Mouse (Mus musculus) limb, embryonic 10.5 days (tissue): ENCODE results near the gene Kcnj15. TPM values are rescaled to one million over a fixed set of nuclear protein-coding genes. Genes with fewer than 3 reads are reported as not detected.

Experiments used
- DNase-seq: peaks from one replicate; pipeline ENCODE4 v3.0.0-alpha.2; 2017; ENCODE audit warnings: low spot score
- H3K27ac ChIP-seq: fragments of 300-500 bp; sonication (generic); 2 replicates; pipeline ENCODE4 v1.5.1; 2016; ENCODE audit warnings: mild to moderate bottlenecking
- H3K27me3 ChIP-seq: fragments of 300-500 bp; sonication (generic); 2 replicates; pipeline ENCODE4 v1.6.1; 2016; ENCODE audit warnings: low read depth, mild to moderate bottlenecking; ENCODE audit not compliant: poor library complexity, severe bottlenecking
- H3K36me3 ChIP-seq: fragments of 300-500 bp; sonication (generic); 2 replicates; pipeline ENCODE4 v1.6.1; 2016; ENCODE audit warnings: mild to moderate bottlenecking, moderate library complexity
- H3K4me1 ChIP-seq: fragments of 300-500 bp; sonication (generic); 2 replicates; pipeline ENCODE4 v1.6.1; 2016
- H3K4me3 ChIP-seq: fragments of 300-500 bp; sonication (generic); 2 replicates; pipeline ENCODE4 v1.5.1; 2016; ENCODE audit warnings: mild to moderate bottlenecking, moderate library complexity
- H3K9me3 ChIP-seq: fragments of 300-500 bp; sonication (generic); replicated peaks from 2 replicates; pipeline ENCODE4 v1.6.1; 2016; ENCODE audit warnings: mild to moderate bottlenecking
- WGBS: fragments of 180-500 bp; shearing (Covaris S2); methylation state at CpG from one replicate; pipeline ENCODE4 v1.1.7; 2016; 5-methylcytosine and 5-hydroxymethylcytosine counted together
- polyA plus RNA-seq: library from polyadenylated mRNA; unstranded; fragments of >200 nt; fragmentation: Nextera tagmentation; extraction: Ambion mirVana; gene quantifications from 2 replicates; pipeline ENCODE4 v1.2.1, GENCODE M21; 2016

Kcnj15 gene
- 0.49 and 0.69 TPM in 2 replicates for polyA plus RNA-seq

DNA sequence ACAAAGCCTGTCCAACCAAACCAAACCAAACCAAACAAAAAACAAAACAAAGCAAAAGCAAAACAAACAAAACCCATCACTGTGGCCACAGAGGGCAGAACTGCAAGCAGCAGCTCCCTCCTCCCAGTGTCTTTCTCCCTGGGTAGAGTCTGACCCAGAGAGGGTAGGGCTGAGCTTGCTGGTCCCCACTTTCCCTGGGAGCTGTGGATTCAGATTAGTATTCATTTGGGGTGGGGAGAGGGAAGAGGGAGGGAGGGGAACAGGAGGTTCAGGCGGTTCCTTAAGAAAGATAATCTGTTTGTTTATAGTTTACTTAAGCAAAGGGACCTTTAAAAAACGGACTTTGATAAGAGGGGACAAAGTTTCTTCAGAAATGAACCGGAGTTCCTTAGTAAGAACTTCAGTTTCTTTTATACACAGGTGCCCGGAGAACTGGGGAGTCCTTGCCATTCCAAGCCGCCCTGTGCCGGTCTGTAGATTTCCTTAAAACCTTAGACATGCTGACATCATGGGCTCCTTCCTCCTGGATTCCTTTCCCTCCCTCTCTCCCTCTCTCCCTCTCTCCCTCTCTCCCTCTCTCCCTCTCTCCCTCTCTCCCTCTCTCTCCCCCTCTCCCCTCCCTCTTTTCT is at the start of gene Kcnj15:
Kcnj15 (plus strand) TSS at position 293 of the 629 bp plus-strand sequence.
- H3K27me3 ChIP-seq, result peaks cover 26% of the 10 kb centered on the region
- no peak within 1 kb of the TSS for H3K4me3 ChIP-seq
- no peak within 1 kb of the TSS for H3K27ac ChIP-seq
- H3K4me1 ChIP-seq, result peaks cover 46% of the 10 kb centered on the region
- DNase-seq, result no peak
- H3K9me3 ChIP-seq, result no peaks in the 10 kb centered on the region
- WGBS, result 22% methylated on average over 6 of the region's 6 CpGs
- H3K36me3 ChIP-seq, result no peaks in the 10 kb centered on the region

- Histone ChIP-seq H3K4me3 (no peak overlapping the region), H3K36me3 (no peaks in the 10 kb centered on the region), H3K9me3 (no peaks in the 10 kb centered on the region), H3K4me1 (no peaks in the 10 kb centered on the region), H3K27me3 (no peaks in the 10 kb centered on the region), H3K27ac (no peak overlapping the region)
- no peak for DNase-seq
- 90% methylated on average over 7 of the region's 7 CpGs for WGBS
Measured at GRCm38 (mm10) chr16:95208243-95208642, 49.1 kb upstream of the Kcnj15 start.

DNA sequence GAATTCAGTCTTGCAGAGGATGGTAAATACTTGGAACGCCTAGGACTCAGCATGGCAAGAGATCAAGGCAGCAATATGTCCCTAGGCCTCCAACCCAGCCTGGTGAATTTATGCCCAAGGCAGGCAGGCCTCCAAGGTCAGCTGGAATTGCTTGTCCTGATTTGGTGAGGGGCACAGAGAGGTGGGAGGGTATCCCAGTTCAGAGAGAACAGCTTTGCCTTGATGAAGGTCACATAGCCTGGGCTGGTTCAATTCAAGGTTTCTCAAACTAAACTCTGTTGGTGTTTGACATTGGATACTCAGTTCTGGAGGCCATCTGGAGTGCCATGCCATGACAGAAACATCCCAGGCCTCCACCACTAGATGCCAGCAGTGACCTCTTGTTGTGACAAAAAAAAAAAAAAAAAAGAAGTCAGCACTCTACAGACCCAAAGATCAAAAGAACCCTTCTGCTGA is 48.3 kb upstream of the Kcnj15 start:
- no peak overlapping the region for H3K27ac ChIP-seq
- no peaks in the 10 kb centered on the region for H3K27me3 ChIP-seq
- no peaks in the 10 kb centered on the region for H3K4me1 ChIP-seq
- 50% methylated on average over 1 of the region's 1 CpGs for WGBS
- H3K4me3 ChIP-seq, result no peak overlapping the region
- H3K36me3 ChIP-seq, result no peaks in the 10 kb centered on the region
- DNase-seq, result no peak
- no peaks in the 10 kb centered on the region for H3K9me3 ChIP-seq

- DNase-seq, result no peak
- 76% methylated on average over 7 of the region's 7 CpGs for WGBS
- no peaks in the 10 kb centered on the region for H3K9me3 ChIP-seq
- H3K4me3 ChIP-seq, result no peak overlapping the region
- H3K27ac ChIP-seq, result no peak overlapping the region
- no peaks in the 10 kb centered on the region for H3K36me3 ChIP-seq
- H3K4me1 ChIP-seq, result peaks cover 8% of the 10 kb centered on the region; the same call in 1 of the 2 replicates
- no peaks in the 10 kb centered on the region for H3K27me3 ChIP-seq
Measured at GRCm38 (mm10) chr16:95214251-95215197, 42.8 kb upstream of the Kcnj15 start.

DNA sequence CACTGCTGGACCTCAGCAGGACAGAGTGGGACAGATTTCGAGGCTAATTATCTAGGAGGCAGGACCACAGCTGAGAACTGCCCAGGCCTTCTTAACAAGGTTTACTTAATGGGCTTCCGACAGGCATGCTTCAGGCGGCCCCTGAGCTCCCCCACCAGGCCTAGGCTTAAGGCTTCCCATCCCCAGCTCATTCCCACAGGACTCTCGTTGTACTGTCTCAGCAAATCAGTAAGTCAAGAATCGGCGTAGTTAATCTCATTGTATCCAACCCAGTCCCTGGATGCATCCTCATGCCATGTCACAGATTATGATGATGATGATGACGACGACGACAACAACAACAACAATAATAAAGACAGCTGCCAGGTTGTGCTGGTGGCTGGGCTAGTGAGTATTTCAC is 41.6 kb upstream of the Kcnj15 start:
- Histone ChIP-seq H3K4me3 (no peak overlapping the region), H3K27ac (no peak overlapping the region)
- WGBS, result 74% methylated on average over 9 of the region's 9 CpGs

GRCm38 (mm10) chr16:95216346-95216745 is 41.0 kb upstream of the Kcnj15 start:
- 93% methylated on average over 7 of the region's 7 CpGs for WGBS
- Histone ChIP-seq H3K4me1 (peaks cover 8% of the 10 kb centered on the region; the same call in 1 of the 2 replicates), H3K27me3 (no peaks in the 10 kb centered on the region), H3K27ac (no peak overlapping the region), H3K9me3 (no peaks in the 10 kb centered on the region), H3K4me3 (no peak overlapping the region), H3K36me3 (no peaks in the 10 kb centered on the region)
- no peak for DNase-seq

More for the DNA sequence above, 41.6 kb upstream of the Kcnj15 start:
- no peaks in the 10 kb centered on the region for H3K9me3 ChIP-seq
- DNase-seq, result no peak
- peaks cover 8% of the 10 kb centered on the region; the same call in 1 of the 2 replicates for H3K4me1 ChIP-seq
- no peaks in the 10 kb centered on the region for H3K36me3 ChIP-seq
- H3K27me3 ChIP-seq, result no peaks in the 10 kb centered on the region

GRCm38 (mm10) chr16:95216824-95217223 is 40.5 kb upstream of the Kcnj15 start:
- H3K27ac ChIP-seq, result no peak overlapping the region
- no peaks in the 10 kb centered on the region for H3K27me3 ChIP-seq
- 91% methylated on average over 5 of the region's 5 CpGs for WGBS
- H3K4me3 ChIP-seq, result no peak overlapping the region
- no peak for DNase-seq
- H3K4me1 ChIP-seq, result peaks cover 8% of the 10 kb centered on the region; the same call in 1 of the 2 replicates
- H3K36me3 ChIP-seq, result no peaks in the 10 kb centered on the region
- H3K9me3 ChIP-seq, result no peaks in the 10 kb centered on the region

- Histone ChIP-seq H3K27me3 (no peaks in the 10 kb centered on the region), H3K27ac (no peak overlapping the region), H3K36me3 (no peaks in the 10 kb centered on the region), H3K4me1 (peaks cover 8% of the 10 kb centered on the region; the same call in 1 of the 2 replicates), H3K9me3 (no peaks in the 10 kb centered on the region), H3K4me3 (no peak overlapping the region)
- WGBS, result 84% methylated on average over 5 of the region's 5 CpGs
- DNase-seq, result no peak
Measured at GRCm38 (mm10) chr16:95218783-95219182, 38.6 kb upstream of the Kcnj15 start.

- Histone ChIP-seq H3K36me3 (no peaks in the 10 kb centered on the region), H3K9me3 (no peaks in the 10 kb centered on the region), H3K4me1 (peaks cover 6% of the 10 kb centered on the region; the same call in 1 of the 2 replicates), H3K27ac (no peak overlapping the region), H3K4me3 (no peak overlapping the region), H3K27me3 (no peaks in the 10 kb centered on the region)
- DNase-seq, result no peak
- WGBS, result 53% methylated on average over 2 of the region's 2 CpGs
Measured at GRCm38 (mm10) chr16:95219459-95219858, 37.9 kb upstream of the Kcnj15 start.

DNA sequence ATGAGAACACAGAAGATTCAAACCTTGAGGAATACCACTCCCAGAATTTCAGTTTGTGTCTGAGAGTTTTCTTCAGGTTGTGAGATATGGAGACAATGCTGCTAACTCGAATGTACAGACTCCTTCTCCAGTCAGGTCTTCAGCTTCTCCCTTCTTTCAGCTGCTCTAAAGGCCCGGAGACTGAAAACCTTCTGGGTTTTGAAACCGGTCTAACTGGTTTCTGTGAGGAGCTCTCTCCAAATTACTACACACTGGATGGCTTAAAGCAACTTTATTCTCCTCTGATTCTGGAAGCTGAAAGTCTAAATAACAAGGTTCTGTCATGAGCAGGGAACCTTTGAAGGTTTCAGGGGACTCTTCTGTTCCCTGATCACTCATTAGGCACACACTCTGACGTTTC is 36.3 kb upstream of the Kcnj15 start:
- DNase-seq, result no peak
- H3K27me3 ChIP-seq, result no peaks in the 10 kb centered on the region
- H3K36me3 ChIP-seq, result no peaks in the 10 kb centered on the region
- WGBS, result 55% methylated on average over 4 of the region's 4 CpGs
- H3K27ac ChIP-seq, result no peak overlapping the region
- H3K9me3 ChIP-seq, result no peaks in the 10 kb centered on the region
- H3K4me3 ChIP-seq, result no peak overlapping the region
- H3K4me1 ChIP-seq, result no peaks in the 10 kb centered on the region

- Histone ChIP-seq H3K36me3 (no peaks in the 10 kb centered on the region), H3K4me1 (no peaks in the 10 kb centered on the region), H3K4me3 (no peak overlapping the region), H3K27ac (no peak overlapping the region), H3K27me3 (no peaks in the 10 kb centered on the region), H3K9me3 (no peaks in the 10 kb centered on the region)
- DNase-seq, result no peak
- WGBS, result 82% methylated on average over 7 of the region's 7 CpGs
Measured at GRCm38 (mm10) chr16:95222026-95222718, 35.2 kb upstream of the Kcnj15 start.

- WGBS, result 92% methylated on average over 8 of the region's 8 CpGs
- no peaks in the 10 kb centered on the region for H3K9me3 ChIP-seq
- H3K4me3 ChIP-seq, result no peak overlapping the region
- no peak overlapping the region for H3K27ac ChIP-seq
- no peaks in the 10 kb centered on the region for H3K4me1 ChIP-seq
- no peaks in the 10 kb centered on the region for H3K36me3 ChIP-seq
- no peak for DNase-seq
- H3K27me3 ChIP-seq, result no peaks in the 10 kb centered on the region
Measured at GRCm38 (mm10) chr16:95223435-95223834, 33.9 kb upstream of the Kcnj15 start.
